Mouse (Mus musculus) adrenal gland, adult 2 months (tissue): ENCODE data around the gene Vwa7. TPM values are rescaled to one million over a fixed set of nuclear protein-coding genes. Genes with fewer than 3 reads are reported as not detected.
"Not testable (repeated sequence)": the region's sequence is repeated elsewhere in the genome, so short reads cannot be mapped to it uniquely, and the experiment has no call there.

Experiments used
- DNase-seq: peaks from one replicate; pipeline ENCODE4 v3.0.0; 2021
- long read RNA-seq: library from polyadenylated mRNA; stranded (forward); transcript quantifications from one replicate; pipeline ENCODE4 v2.0.0, GENCODE M21; 2021
- polyA plus RNA-seq: library from polyadenylated mRNA; depleted of rRNA; stranded (reverse); fragments of >200 nt; gene quantifications from 2 replicates; pipeline ENCODE4 v1.2.3, GENCODE M21; 2012; rRNA removed
- total RNA-seq, 2 experiments: library from RNA; stranded (reverse); gene quantifications; 2 replicates each; pipeline ENCODE4 v1.2.3; 2021

Vwa7 gene
- under 1 TPM; 0.26 to 0.55 TPM for total RNA-seq
- 0.97 and 1.8 TPM in 2 replicates for polyA plus RNA-seq
- long read RNA-seq, partial matches to known transcripts: 0 of 1 reads
- long read RNA-seq, other reads (novel, unspliced or antisense): 1 of 1 reads

- DNase-seq: peak; percentile 73
Observed at GRCm38 (mm10) chr17:35016376-35016775, at the start of gene Vwa7. TSS of gene Vwa7 (plus strand) at chr17:35016579.

GRCm38 (mm10) chr17:34969822-34970221 is 46.6 kb upstream of the Vwa7 start, which contains the start of gene Gm20481:
TSS of gene Gm20481 (plus strand) at chr17:34969912.
- peak; percentile 64 for DNase-seq

GRCm38 (mm10) chr17:34970850-34971249 is 45.5 kb upstream of the Vwa7 start:
- not testable (repeated sequence) for DNase-seq

- not testable (repeated sequence) for DNase-seq
Observed at GRCm38 (mm10) chr17:34971694-34972068, 44.7 kb upstream of the Vwa7 start.

DNA sequence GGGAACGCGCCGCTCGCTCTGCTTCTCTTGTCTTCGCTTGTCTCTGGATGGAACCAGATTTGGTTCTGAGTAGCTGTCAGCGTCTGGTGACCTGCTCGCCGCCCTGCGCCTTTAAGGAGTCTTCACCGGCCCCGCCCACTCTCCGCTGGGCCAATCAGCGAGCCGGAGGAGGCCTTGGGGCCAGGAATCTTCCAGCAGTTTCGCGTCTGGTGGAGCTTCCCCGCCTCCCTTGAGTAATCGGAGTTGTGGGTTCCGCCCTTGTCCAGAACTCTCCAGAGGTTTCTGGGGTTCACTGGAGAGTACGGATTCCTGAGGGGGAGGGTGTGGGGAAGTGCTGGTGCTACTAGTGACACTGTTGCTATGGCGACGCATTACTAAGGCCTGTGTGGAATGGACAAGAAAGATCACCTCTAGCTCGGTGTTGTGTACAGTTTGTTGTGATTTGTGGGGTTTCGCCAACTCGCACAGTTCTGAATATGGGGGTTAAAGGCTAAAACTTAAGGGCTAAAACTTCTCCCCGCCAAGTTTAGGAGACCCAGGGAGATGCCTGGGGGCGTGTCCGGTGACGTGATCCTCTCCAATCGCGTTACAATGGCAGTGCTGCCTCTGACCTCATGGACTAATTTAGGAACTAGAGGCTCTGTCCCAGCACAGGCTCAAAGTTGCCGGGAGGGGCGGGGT is 44.2 kb upstream of the Vwa7 start, which contains the start of the genes Hspa1a and Hspa1l:
Gene Hspa1a (minus strand): TSS at position 88 of the 681 bp plus-strand sequence.
Gene Hspa1l (plus strand): TSS at position 635 of the 681 bp plus-strand sequence.
- peak; percentile 94 for DNase-seq

- DNase-seq: peak; percentile 75
Observed at GRCm38 (mm10) chr17:34975581-34976492, 40.5 kb upstream of the Vwa7 start.

DNA sequence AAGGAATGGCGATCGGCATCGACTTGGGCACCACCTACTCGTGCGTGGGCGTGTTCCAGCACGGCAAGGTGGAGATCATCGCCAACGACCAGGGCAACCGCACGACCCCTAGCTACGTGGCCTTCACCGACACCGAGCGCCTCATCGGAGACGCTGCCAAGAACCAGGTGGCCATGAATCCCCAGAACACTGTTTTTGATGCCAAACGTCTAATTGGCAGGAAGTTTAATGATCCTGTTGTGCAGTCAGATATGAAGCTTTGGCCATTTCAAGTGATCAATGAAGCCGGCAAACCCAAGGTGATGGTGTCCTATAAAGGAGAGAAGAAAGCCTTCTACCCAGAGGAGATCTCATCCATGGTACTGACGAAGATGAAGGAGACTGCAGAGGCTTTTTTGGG is 39.4 kb upstream of the Vwa7 start:
- no peak for DNase-seq

DNA sequence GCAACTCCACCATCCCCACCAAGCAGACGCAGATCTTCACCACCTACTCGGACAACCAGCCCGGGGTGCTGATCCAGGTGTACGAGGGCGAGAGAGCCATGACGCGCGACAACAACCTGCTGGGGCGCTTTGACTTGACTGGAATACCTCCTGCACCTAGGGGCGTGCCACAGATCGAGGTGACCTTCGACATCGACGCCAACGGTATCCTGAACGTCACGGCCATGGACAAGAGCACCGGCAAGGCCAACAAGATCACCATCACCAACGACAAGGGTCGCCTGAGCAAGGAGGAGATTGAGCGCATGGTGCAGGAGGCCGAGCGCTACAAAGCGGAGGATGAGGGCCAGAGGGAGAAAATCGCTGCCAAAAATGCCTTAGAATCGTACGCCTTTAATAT is 38.1 kb upstream of the Vwa7 start:
- DNase-seq: no peak

GRCm38 (mm10) chr17:34979631-34980030 is 36.7 kb upstream of the Vwa7 start:
- peak; percentile 25 for DNase-seq

- peak; percentile 57 for DNase-seq
Observed at GRCm38 (mm10) chr17:34980655-34981054, 35.7 kb upstream of the Vwa7 start.

DNA sequence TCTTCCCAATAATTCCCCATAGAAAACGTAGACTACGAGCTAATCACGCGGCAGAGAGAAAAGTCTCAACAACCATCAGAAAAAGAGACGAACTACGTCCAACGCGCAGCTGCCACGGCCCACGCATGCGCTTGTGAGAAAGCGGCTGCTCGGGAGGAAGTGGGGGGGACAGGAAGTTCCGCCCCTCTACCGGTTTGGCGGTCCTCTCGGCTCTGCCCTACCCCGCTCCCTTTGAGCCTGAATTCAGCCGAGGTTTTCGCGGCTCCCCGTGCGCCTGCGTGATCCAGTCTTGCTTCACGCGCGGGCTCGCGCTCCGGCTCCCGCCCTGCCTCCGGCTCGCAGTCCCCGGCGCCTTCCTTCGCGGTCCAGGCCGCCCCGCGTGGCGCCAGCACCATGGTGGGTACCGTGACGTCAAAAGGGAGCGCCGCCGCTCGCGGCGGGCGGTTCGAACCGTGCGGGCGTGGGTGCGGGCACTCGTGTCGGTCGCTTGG is 34.6 kb upstream of the Vwa7 start, which contains the start of gene Lsm2:
Gene Lsm2 (plus strand): TSS at position 173 of the 491 bp plus-strand sequence.
- DNase-seq: peak; percentile 96

DNA sequence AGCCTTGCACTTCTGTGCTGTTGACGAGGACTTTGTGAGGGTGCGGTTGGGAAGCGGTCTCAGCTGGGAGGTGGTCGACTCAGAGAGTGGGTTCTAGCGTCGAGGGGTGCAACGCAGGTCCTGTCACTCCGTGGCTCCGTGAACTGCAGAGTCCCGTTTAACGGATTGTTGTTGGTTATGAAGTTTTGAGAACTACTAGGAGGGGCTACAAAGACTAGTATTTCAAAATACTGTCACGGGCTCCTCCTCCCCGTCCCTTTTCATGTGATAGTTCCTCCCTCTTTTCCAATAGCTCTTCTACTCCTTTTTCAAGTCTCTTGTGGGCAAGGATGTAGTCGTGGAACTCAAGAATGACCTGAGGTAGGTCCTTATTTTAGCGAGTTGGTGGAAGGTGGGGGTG is 34.1 kb upstream of the Vwa7 start:
- no peak for DNase-seq

DNA sequence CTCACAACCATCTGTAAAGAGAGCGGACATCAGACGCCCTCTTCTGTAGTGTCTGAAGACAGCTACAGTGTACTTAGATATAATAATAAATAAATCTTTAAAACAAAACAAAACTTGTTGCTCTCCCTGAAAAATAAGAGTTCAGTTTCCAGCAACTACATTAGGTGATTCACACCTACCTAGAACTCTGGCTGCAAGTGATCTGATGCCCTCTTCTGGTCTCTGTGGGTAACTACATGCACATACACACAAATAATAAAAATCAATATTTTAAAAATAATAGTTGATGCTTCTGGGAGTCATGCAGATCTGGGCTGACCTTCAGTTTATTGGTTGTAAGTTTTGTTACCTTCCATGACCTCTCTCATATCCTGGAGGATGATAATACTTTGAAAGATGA is 32.2 kb upstream of the Vwa7 start:
- no peak for DNase-seq

DNA sequence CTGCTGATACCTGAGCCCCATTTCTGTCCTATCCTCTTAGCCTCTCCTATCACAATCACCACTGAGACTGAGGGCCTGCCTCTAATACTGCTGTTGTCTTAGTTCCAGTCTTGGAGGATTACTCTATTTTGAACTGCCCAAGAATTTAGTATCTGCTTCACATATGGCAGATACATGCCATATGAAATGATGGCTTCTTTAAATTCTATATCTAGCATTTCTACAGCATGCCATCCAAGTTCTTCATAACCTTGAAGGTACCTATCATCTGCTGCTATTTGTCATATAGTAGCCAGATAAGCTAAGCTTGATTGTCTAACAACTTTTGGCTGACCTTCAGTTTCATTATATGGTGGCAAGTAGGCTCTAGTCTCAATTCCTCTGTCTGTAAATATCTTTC is 21.6 kb upstream of the Vwa7 start:
- no peak for DNase-seq

GRCm38 (mm10) chr17:34995192-34995591 is 21.2 kb upstream of the Vwa7 start:
- DNase-seq: not testable (repeated sequence)

DNA sequence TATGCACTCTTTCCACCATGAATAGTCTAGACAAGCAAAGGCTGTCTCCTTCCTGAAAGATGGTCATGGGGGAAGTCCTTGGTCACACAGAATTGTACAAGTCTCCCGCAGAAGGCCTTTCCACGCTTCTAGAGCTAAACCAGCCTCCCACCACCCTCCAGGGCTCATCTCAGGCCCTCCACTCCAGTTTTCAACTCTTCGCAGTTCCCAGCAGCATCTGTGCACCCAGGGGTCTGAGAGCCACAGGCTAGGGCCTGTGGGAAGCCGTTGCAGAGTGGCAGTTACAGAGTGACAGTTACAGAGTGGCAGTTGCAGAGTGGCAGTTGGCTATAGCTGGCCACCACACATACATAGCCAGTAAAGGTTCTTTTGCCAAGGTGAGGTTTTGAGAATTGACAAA is 20.5 kb upstream of the Vwa7 start:
- not testable (repeated sequence) for DNase-seq

- DNase-seq: no peak
Observed at GRCm38 (mm10) chr17:34996411-34997141, 19.8 kb upstream of the Vwa7 start.

GRCm38 (mm10) chr17:34997142-34997483 is 19.3 kb upstream of the Vwa7 start:
- no peak for DNase-seq

GRCm38 (mm10) chr17:34998526-34999430 is 17.6 kb upstream of the Vwa7 start:
- DNase-seq: no peak

DNA sequence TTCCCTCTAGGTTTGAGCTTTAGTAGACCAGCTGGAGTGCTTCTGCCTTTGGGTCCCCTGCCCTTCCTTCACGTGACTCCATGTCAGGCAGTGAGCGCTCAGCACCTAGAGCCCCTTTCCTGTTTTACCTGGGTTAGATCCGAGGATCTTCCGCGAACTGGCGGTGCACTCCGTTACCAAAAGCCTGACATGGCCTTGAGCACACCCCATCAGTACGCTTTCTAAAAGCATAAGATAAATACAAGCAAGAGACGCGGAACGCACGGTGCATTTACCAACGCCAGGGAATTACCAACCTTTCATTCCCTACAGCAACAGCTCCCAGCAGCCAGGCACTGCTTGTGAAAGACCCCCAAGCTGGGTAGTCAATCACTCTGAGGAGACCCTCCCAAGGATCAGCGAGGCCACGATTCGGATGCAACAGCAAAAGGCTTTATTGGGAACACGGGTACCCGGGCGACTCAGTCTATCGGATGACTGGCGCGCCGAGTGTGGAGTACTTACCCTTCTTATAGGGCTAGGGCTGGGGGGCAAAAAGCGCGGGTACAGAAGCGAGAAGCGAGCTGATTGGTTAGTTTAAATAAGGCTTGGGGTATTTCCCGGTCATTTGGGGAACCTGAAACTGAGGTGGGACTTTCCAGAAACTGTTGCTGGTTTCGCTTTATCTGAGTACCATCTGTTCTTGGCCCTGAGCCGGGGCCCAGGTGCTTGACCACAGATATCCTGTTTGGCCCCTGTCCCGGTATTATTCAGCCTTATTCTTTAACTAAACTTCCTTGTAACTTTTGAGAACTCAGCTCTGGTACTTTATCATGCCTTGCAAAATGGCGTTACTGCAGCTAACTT is 16.3 kb upstream of the Vwa7 start:
- not testable (repeated sequence) for DNase-seq
